Mouse (Mus musculus) olfactory bulb, adult 2 months (tissue): ENCODE results near the gene Glt1d1. TPM values are rescaled to one million over a fixed set of nuclear protein-coding genes. Genes with fewer than 3 reads are reported as not detected.

Experiments used
- H3K27ac ChIP-seq: fragments of 200-500 bp; 2 replicates; pipeline ENCODE4 v1.5.1; 2012; ENCODE audit warnings: low read depth, low read length; ENCODE audit not compliant: insufficient read depth
- H3K4me1 ChIP-seq: fragments of 200-500 bp; 2 replicates; pipeline ENCODE4 v1.6.1; 2012; ENCODE audit warnings: low read length; ENCODE audit not compliant: control insufficient read depth, insufficient read depth
- H3K4me3 ChIP-seq: fragments of 200-500 bp; 2 replicates; pipeline ENCODE4 v1.5.1; 2012; ENCODE audit warnings: mild to moderate bottlenecking, low read depth, low read length, moderate library complexity; ENCODE audit not compliant: insufficient read depth
- CTCF ChIP-seq: fragments of 200-500 bp; IDR thresholded peaks from 2 replicates; pipeline ENCODE4 v1.5.1; 2012; ENCODE audit warnings: low read depth, mild to moderate bottlenecking, low read length, moderate library complexity; ENCODE audit not compliant: insufficient read depth
- POLR2A ChIP-seq: fragments of 200-500 bp; IDR thresholded peaks from 2 replicates; pipeline ENCODE4 v1.6.1; 2012; ENCODE audit warnings: mild to moderate bottlenecking, low read depth, low read length, moderate library complexity; ENCODE audit not compliant: insufficient read depth
- WGBS: fragments of 180-500 bp; shearing (Covaris S2); methylation state at CpG from one replicate; pipeline ENCODE4 v1.1.7; 2018; 5-methylcytosine and 5-hydroxymethylcytosine counted together
- polyA plus RNA-seq: library from polyadenylated mRNA; stranded (reverse); fragments of >200 nt; gene quantifications from 2 replicates; pipeline ENCODE4 v1.2.4, GENCODE M21; 2012; ENCODE audit warnings: low replicate concordance; ENCODE audit not compliant: missing spikeins, insufficient read depth, insufficient read length

Glt1d1 gene
- polyA plus RNA-seq: not detected in 2 replicates

- 1% methylated on average over 62 of the region's 62 CpGs for WGBS
- TF ChIP-seq POLR2A: no peak
- no peak for TF ChIP-seq CTCF
- no peak within 1 kb of the TSS for H3K27ac ChIP-seq
- peak within 1 kb of the TSS; percentile 71 for H3K4me3 ChIP-seq
- peaks cover under 1% of the 10 kb centered on the region; the same call in 1 of the 2 replicates for H3K4me1 ChIP-seq
Observed at GRCm38 (mm10) chr5:127632167-127633145, at the start of gene Glt1d1, which contains the start of gene Slc15a4. Gene Glt1d1 (plus strand): TSS chr5:127632262. Gene Slc15a4 (minus strand): TSS chr5:127632897.

GRCm38 (mm10) chr5:127583658-127584057 is 48.4 kb upstream of the Glt1d1 start:
- H3K27ac ChIP-seq: no peak overlapping the region
- H3K4me1 ChIP-seq: no peaks in the 10 kb centered on the region
- H3K4me3 ChIP-seq: no peak overlapping the region
- TF ChIP-seq CTCF (no peak), POLR2A (no peak)
- 91% methylated on average over 8 of the region's 8 CpGs for WGBS

GRCm38 (mm10) chr5:127587854-127588253 is 44.2 kb upstream of the Glt1d1 start:
- H3K4me1 ChIP-seq: no peaks in the 10 kb centered on the region
- WGBS: 82% methylated on average over 6 of the region's 6 CpGs
- H3K4me3 ChIP-seq: no peak overlapping the region
- no peak overlapping the region for H3K27ac ChIP-seq
- TF ChIP-seq POLR2A: no peak
- TF ChIP-seq CTCF: no peak

GRCm38 (mm10) chr5:127592406-127592805 is 39.7 kb upstream of the Glt1d1 start:
- Histone ChIP-seq H3K27ac (no peak overlapping the region), H3K4me3 (no peak overlapping the region), H3K4me1 (no peaks in the 10 kb centered on the region)
- WGBS: 74% methylated on average over 5 of the region's 5 CpGs
- TF ChIP-seq CTCF (no peak), POLR2A (no peak)

GRCm38 (mm10) chr5:127592854-127593253 is 39.2 kb upstream of the Glt1d1 start:
- WGBS: 74% methylated on average over 6 of the region's 6 CpGs
- no peaks in the 10 kb centered on the region for H3K4me1 ChIP-seq
- no peak for TF ChIP-seq CTCF

GRCm38 (mm10) chr5:127595676-127596075 is 36.4 kb upstream of the Glt1d1 start:
- H3K27ac ChIP-seq: no peak overlapping the region
- WGBS: 83% methylated on average over 3 of the region's 3 CpGs

More at GRCm38 (mm10) chr5:127592854-127593253, 39.2 kb upstream of the Glt1d1 start:
- H3K27ac ChIP-seq: no peak overlapping the region
- no peak overlapping the region for H3K4me3 ChIP-seq

GRCm38 (mm10) chr5:127596862-127597261 is 35.2 kb upstream of the Glt1d1 start:
- Histone ChIP-seq H3K4me3 (no peak overlapping the region), H3K27ac (no peak overlapping the region), H3K4me1 (no peaks in the 10 kb centered on the region)
- TF ChIP-seq POLR2A (no peak), CTCF (no peak)
- 89% methylated on average over 7 of the region's 7 CpGs for WGBS

More at GRCm38 (mm10) chr5:127595676-127596075, 36.4 kb upstream of the Glt1d1 start:
- H3K4me1 ChIP-seq: no peaks in the 10 kb centered on the region
- no peak for TF ChIP-seq CTCF
- no peak for TF ChIP-seq POLR2A
- H3K4me3 ChIP-seq: no peak overlapping the region

GRCm38 (mm10) chr5:127602996-127603395 is 29.1 kb upstream of the Glt1d1 start:
- 94% methylated on average over 5 of the region's 5 CpGs for WGBS
- H3K4me1 ChIP-seq: peaks cover 5% of the 10 kb centered on the region; the same call in 1 of the 2 replicates
- no peak for TF ChIP-seq POLR2A
- H3K27ac ChIP-seq: no peak overlapping the region
- no peak overlapping the region for H3K4me3 ChIP-seq

GRCm38 (mm10) chr5:127607507-127607906 is 24.6 kb upstream of the Glt1d1 start:
- H3K4me3 ChIP-seq: no peak overlapping the region
- H3K4me1 ChIP-seq: peaks cover 15% of the 10 kb centered on the region
- no peak for TF ChIP-seq CTCF
- no peak for TF ChIP-seq POLR2A
- no peak overlapping the region for H3K27ac ChIP-seq
- 52% methylated on average over 2 of the region's 2 CpGs for WGBS
